Mouse (Mus musculus): ENCODE data around the gene Nfix. TPM values are rescaled to one million over a fixed set of nuclear protein-coding genes. Genes with fewer than 3 reads are reported as not detected.

The Nfix gene
- 53.5 and 59.2 TPM in 2 replicates for polyA plus RNA-seq (2012; rRNA removed)

GRCm38 (mm10) chr8:84799999-84800831 lies at the start of gene Nfix:
Nfix (minus strand) TSS chr8:84800344.

GRCm38 (mm10) chr8:84846722-84847572 lies 46.8 kb upstream of the Nfix start, which contains the start of gene Calr:
Calr (minus strand) TSS chr8:84846934.

GRCm38 (mm10) chr8:84840248-84840999 lies 40.3 kb upstream of the Nfix start, which contains the start of gene Rad23a:
Rad23a (minus strand) TSS chr8:84840665.

GRCm38 (mm10) chr8:84831490-84831889 lies 31.3 kb upstream of the Nfix start, which contains the start of gene Gadd45gip1:
Gadd45gip1 (plus strand) TSS chr8:84831522.

GRCm38 (mm10) chr8:84822723-84823122 lies 22.6 kb upstream of the Nfix start, which contains the start of gene Dand5:
Dand5 (minus strand) TSS chr8:84822823.

GRCm38 (mm10) chr8:84722850-84723570 lies 77.1 kb downstream of the Nfix start, which contains the start of gene G430095P16Rik:
G430095P16Rik (plus strand) TSS chr8:84723007.

GRCm38 (mm10) chr8:84700941-84701911 lies 98.9 kb downstream of the Nfix start, which contains the start of gene Lyl1:
Lyl1 (plus strand) TSS chr8:84701457.

GRCm38 (mm10) chr8:84687705-84688100 lies 112.4 kb downstream of the Nfix start, which contains the start of gene Nacc1:
Nacc1 (minus strand) TSS chr8:84687862.

GRCm38 (mm10) chr8:84686191-84687002 lies 113.7 kb downstream of the Nfix start, which contains the start of gene Trmt1:
Trmt1 (plus strand) TSS chr8:84686307.

GRCm38 (mm10) chr8:84662581-84663065 lies 137.5 kb downstream of the Nfix start, which contains the start of gene Ier2:
Ier2 (minus strand) TSS chr8:84662852.

Other genes starting within 250 kb of the Nfix start
- 11.9 and 13.2 TPM in 2 replicates for gene Ier2, start 137.5 kb downstream of the Nfix start, polyA plus RNA-seq (2012; rRNA removed)
- 125 and 128 TPM in 2 replicates for gene Trmt1, start 114.0 kb downstream of the Nfix start, polyA plus RNA-seq (2012; rRNA removed)
- 69.1 and 73.5 TPM in 2 replicates for gene Nacc1, start 112.5 kb downstream of the Nfix start, polyA plus RNA-seq (2012; rRNA removed)
- 4.1 and 5.3 TPM in 2 replicates for gene Lyl1, start 98.9 kb downstream of the Nfix start, polyA plus RNA-seq (2012; rRNA removed)
- gene G430095P16Rik, start 77.3 kb downstream of the Nfix start, polyA plus RNA-seq (2012; rRNA removed), result 1.8 TPM in 2 replicates
- gene Dand5, start 22.5 kb upstream of the Nfix start, polyA plus RNA-seq (2012; rRNA removed), result 8.7 and 9.3 TPM in 2 replicates
- gene Gadd45gip1, start 31.2 kb upstream of the Nfix start, polyA plus RNA-seq (2012; rRNA removed), result 37.6 and 41.9 TPM in 2 replicates
- 66.8 and 71.5 TPM in 2 replicates for gene Rad23a, start 40.3 kb upstream of the Nfix start, polyA plus RNA-seq (2012; rRNA removed)
- 455 and 581 TPM in 2 replicates for gene Calr, start 46.6 kb upstream of the Nfix start, polyA plus RNA-seq (2012; rRNA removed)
- gene Farsa, start 56.6 kb upstream of the Nfix start, polyA plus RNA-seq (2012; rRNA removed), result 123 and 124 TPM in 2 replicates
- 26.9 and 31.5 TPM in 2 replicates for gene Syce2, start 71.8 kb upstream of the Nfix start, polyA plus RNA-seq (2012; rRNA removed)
- 57.8 and 58.3 TPM in 2 replicates for gene Gcdh, start 93.6 kb upstream of the Nfix start, polyA plus RNA-seq (2012; rRNA removed)
- gene Klf1, start 101.6 kb upstream of the Nfix start, polyA plus RNA-seq (2012; rRNA removed), result 0.66 and 0.96 TPM in 2 replicates
- 6.6 and 7.6 TPM in 2 replicates for gene Dnase2a, start 108.2 kb upstream of the Nfix start, polyA plus RNA-seq (2012; rRNA removed)
- gene Mast1, start 137.0 kb upstream of the Nfix start, polyA plus RNA-seq (2012; rRNA removed), result 104 and 112 TPM in 2 replicates
- gene Rtbdn, start 146.6 kb upstream of the Nfix start, polyA plus RNA-seq (2012; rRNA removed), result 6.7 TPM in 2 replicates
- 0.32 TPM in 1 of 2 replicates, not detected in the other for gene Gm49661, start 169.1 kb upstream of the Nfix start, polyA plus RNA-seq (2012; rRNA removed)
- gene Prdx2, start 169.2 kb upstream of the Nfix start, polyA plus RNA-seq (2012; rRNA removed), result 811 and 935 TPM in 2 replicates
- gene Rnaseh2a, start 169.4 kb upstream of the Nfix start, polyA plus RNA-seq (2012; rRNA removed), result 58.0 and 61.0 TPM in 2 replicates
- gene Junb, start 178.4 kb upstream of the Nfix start, polyA plus RNA-seq (2012; rRNA removed), result 7.7 and 9.6 TPM in 2 replicates
- 27.3 and 30.0 TPM in 2 replicates for gene Hook2, start 190.3 kb upstream of the Nfix start, polyA plus RNA-seq (2012; rRNA removed)
- 0.06 TPM in 2 replicates for gene Best2, start 214.2 kb upstream of the Nfix start, polyA plus RNA-seq (2012; rRNA removed)
- 218 and 232 TPM in 2 replicates for gene Asna1, start 224.9 kb upstream of the Nfix start, polyA plus RNA-seq (2012; rRNA removed)
- 208 and 219 TPM in 2 replicates for gene Trir, start 226.5 kb upstream of the Nfix start, polyA plus RNA-seq (2012; rRNA removed)
- gene Tnpo2, start 236.6 kb upstream of the Nfix start, polyA plus RNA-seq (2012; rRNA removed), result 104 and 108 TPM in 2 replicates